Mouse (Mus musculus) inflammation-experienced regulatory T-cells, adult 6 months (primary cell): ENCODE measurements around the gene Clp1. TPM values are rescaled to one million over a fixed set of nuclear protein-coding genes. Genes with fewer than 3 reads are reported as not detected.

ENCODE experiments used
- ATAC-seq: one replicate; pipeline ENCODE4 v1.8.0; 2017
- polyA plus RNA-seq, 3 experiments: library from polyadenylated mRNA; unstranded; fragments of 100-300 nt; shearing (Covaris generic); gene quantifications; one replicate each; pipeline ENCODE4 v1.2.1; 2017

Clp1 gene
- 10 to 100 TPM; 41.2 to 48.0 (median 44.5) TPM for polyA plus RNA-seq

- ATAC-seq: peak; percentile 98
Observed at GRCm38 (mm10) chr2:84727172-84727858, at the start of gene Clp1. Gene Clp1 (minus strand): TSS chr2:84727350.

GRCm38 (mm10) chr2:84775665-84776064 lies 48.5 kb upstream of the Clp1 start:
- ATAC-seq: no peak

GRCm38 (mm10) chr2:84775241-84775640 lies 48.1 kb upstream of the Clp1 start, which contains the start of gene Serping1:
Gene Serping1 (minus strand): TSS chr2:84775444.
- ATAC-seq: no peak

- ATAC-seq: no peak
Observed at GRCm38 (mm10) chr2:84774751-84775150, 47.6 kb upstream of the Clp1 start.

GRCm38 (mm10) chr2:84773195-84773594 lies 46.0 kb upstream of the Clp1 start:
- no peak for ATAC-seq

- ATAC-seq: no peak
Observed at GRCm38 (mm10) chr2:84772454-84772853, 45.3 kb upstream of the Clp1 start.

GRCm38 (mm10) chr2:84770501-84770900 lies 43.4 kb upstream of the Clp1 start:
- no peak for ATAC-seq

- no peak for ATAC-seq
Observed at GRCm38 (mm10) chr2:84762818-84763217, 35.7 kb upstream of the Clp1 start.

GRCm38 (mm10) chr2:84762295-84762694 lies 35.1 kb upstream of the Clp1 start:
- no peak for ATAC-seq

GRCm38 (mm10) chr2:84761840-84762239 lies 34.7 kb upstream of the Clp1 start:
- no peak for ATAC-seq

GRCm38 (mm10) chr2:84761309-84761708 lies 34.2 kb upstream of the Clp1 start:
- ATAC-seq: no peak

- no peak for ATAC-seq
Observed at GRCm38 (mm10) chr2:84760777-84761176, 33.6 kb upstream of the Clp1 start.

GRCm38 (mm10) chr2:84758542-84759127 lies 31.5 kb upstream of the Clp1 start:
- peak; percentile 70 for ATAC-seq

GRCm38 (mm10) chr2:84757026-84757682 lies 30.0 kb upstream of the Clp1 start:
- no peak for ATAC-seq

GRCm38 (mm10) chr2:84756245-84756644 lies 29.1 kb upstream of the Clp1 start:
- no peak for ATAC-seq

- ATAC-seq: no peak
Observed at GRCm38 (mm10) chr2:84750115-84750514, 23.0 kb upstream of the Clp1 start.

GRCm38 (mm10) chr2:84744126-84744525 lies 17.0 kb upstream of the Clp1 start:
- ATAC-seq: no peak

- ATAC-seq: peak; percentile 41
Observed at GRCm38 (mm10) chr2:84743561-84743960, 16.4 kb upstream of the Clp1 start, which contains the start of gene Gm19426. Gene Gm19426 (minus strand): TSS chr2:84743655.

- no peak for ATAC-seq
Observed at GRCm38 (mm10) chr2:84742451-84743283, 15.5 kb upstream of the Clp1 start.

- no peak for ATAC-seq
Observed at GRCm38 (mm10) chr2:84741841-84742450, 14.8 kb upstream of the Clp1 start.

GRCm38 (mm10) chr2:84740608-84741333 lies 13.6 kb upstream of the Clp1 start:
- ATAC-seq: no peak
